Mouse (Mus musculus) embryo, embryonic 11 days (tissue): Measurements from ENCODE around the gene Rnpep.
A peak's percentile ranks its signal among the peaks of the same experiment; 100 is the strongest.
"Not testable (repeated sequence)": the region's sequence is repeated elsewhere in the genome, so short reads cannot be mapped to it uniquely, and the experiment has no call there.

ENCODE experiments used
- DNase-seq: peaks from one replicate; pipeline ENCODE4 v3.0.0-alpha.2; 2015

Rnpep gene

DNA sequence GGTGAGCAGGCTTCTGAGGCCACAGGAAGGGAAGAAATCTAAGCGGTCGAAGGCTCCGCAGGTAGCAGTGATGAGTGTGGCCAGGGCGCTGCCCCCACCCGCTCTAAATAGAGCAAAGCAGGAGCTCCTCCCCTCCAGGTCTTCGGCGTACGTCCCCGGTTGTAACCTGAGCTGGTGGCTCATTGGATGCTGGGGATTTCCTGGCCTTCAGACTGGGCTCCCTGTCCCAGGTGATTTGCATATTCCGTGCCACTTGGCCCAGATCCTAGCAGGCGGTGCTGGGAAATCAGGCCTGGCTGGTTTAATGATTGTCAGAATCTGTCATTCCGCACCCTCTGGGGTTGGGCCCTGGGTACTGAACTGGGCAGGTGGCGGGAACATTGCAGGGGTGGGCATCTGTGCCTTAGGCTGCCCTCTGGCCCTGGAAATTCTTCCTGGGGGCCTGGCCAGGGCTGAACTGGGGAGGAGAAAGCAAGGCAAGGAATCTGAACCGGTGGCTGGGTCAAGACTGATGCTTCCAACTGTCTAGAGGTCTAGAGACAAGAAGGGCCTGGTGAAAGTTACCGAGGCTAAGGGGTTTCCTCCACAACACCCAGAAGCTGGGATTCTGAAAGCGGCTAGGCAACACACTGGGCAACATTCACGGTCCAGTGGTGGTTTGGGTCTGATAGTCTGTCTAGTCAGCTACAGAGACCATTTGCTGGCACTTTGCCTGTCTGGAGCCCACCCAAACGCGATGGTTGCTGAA lies 25.3 kb downstream of the Rnpep start, which contains the start of gene Elf3:
Gene Elf3 (minus strand): TSS at position 189 of the 748 bp plus-strand sequence.
- DNase-seq = peak; percentile 82

DNA sequence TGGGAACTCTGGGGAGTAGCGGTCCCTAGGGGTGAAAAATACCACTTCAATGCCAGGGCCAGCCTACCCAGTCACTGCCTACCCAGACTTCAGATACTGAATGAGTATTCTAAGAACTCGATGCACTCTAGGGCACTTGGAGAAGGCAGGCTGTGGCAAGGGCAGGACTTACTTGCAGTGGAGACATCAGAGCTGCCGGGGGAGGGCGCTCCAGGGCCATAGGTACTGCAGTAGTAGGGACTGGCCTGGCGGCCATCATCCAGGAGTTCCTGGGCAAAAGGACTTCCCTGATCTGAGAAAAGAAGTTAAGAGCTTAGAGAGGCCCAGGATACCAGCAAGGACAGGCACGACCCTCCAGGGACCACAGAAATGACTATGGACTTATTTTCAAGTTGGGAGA lies 27.6 kb downstream of the Rnpep start:
- no peak for DNase-seq

DNA sequence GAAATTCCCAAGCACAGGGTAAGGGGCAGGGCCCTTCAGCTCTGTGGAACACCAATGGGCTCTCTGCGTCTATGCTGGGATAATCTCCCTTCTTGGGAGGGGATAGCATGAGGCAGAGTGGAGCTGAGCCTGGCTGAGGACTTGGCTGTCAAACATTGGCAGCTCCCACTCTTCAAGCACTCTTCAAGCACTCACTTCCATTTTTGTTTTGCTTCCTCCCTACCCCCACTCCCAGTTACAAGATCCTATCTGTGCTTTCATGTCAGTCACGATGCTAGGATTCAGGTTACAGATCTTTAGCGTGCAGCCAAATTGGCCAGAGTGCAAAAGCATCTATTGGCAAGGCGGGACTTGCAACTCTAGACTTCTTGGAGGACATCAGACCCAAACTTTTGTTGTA lies 31.0 kb downstream of the Rnpep start:
- peak; percentile 17 for DNase-seq

DNA sequence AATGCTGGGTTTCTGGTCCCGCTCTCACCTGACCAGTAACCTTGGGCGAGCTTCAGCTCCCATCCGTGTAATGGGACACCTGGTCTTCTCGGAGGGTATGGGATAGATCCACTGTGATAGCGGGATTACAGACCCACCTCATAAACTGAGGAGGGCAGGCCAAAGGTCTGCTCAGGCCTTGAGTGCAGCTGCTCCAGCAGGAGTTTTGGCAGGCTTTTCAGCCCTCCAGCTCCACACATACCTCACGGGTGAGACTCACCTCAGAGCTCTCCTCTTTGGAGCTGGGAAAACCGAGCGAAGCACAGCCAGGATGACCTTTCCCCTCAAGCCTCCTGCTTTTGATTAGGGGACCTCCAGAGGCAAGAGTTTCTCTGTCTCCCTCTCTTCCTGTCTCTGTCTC lies 32.5 kb downstream of the Rnpep start:
- DNase-seq = no peak

DNA sequence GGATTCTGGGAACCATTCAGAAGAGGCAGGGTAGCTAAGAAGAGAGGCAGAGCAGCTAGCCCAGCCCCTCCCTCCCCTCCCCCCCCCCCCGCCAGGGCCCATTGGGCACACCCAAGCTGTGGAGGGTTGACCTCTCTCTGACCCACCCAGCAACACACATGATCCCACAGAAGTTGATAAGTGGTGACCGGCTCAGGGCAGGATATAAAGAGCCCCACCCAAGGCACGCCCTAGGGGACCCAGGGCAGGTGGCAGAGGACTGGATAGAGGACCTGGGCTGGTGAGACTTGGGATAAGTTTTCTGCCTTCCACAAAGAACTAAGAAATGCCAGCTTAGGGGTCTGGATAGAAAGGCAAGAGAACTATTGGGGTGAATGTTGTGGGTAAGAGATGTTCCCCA lies 33.2 kb downstream of the Rnpep start:
- no peak for DNase-seq

DNA sequence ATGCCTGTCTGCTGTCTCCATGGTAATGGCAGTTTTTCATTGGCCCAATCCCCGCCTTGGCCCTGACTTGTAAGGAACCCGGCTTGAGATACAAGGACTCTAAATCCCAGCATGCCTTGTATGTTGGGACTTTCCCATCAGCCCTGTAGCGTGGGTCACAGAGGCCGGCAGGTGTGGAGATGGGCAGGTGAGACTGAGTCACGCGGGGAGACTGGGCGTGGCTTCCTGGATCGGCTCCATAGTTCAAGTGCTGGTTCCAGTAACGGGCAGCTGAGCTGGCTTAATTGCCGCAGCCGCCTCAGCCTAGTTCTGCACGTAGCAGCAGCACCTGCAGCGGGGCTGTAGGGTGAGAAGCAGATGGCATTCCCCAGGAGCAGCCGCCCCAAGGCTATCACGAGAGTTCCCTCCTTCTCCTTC lies 35.4 kb downstream of the Rnpep start:
- DNase-seq = peak; percentile 43

DNA sequence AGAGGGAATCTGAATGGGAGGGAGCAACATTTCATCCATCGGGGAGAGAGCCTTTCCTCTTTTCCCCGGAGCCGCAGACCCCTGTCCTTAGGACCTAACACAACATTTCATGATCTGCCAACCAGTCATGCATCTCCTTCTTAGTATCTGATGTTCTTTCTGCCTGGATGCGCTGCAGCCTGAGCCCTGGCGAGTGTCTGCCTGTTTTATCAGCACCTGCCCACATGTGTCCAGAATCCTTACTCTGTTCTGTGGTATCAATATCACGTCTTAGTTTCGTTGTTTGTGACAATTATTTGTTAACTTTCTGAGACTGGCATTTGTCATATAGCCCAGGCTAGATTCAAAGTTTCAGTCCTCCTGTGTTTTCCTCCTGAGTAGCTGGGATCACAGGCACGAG lies 39.9 kb downstream of the Rnpep start:
- no peak for DNase-seq

DNA sequence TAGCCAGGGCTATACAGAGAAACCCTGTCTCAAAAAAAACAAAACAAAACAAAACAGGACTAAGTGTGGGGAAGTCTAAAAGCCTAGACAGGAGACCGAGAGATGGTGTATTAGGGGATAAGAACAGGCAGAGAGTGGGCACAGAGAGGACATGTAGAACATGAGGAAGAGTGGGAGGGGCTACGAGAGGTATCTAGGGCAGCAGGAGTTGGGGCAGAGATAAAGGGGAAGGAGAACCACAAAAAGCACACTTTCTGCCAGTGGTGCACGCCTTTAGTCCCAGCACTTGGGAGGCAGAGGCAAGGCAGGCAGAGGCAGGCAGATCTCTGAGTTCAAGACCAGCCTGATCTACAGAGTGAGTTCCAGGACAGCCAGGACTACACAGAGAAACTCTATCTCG lies 43.7 kb downstream of the Rnpep start:
- not testable (repeated sequence) for DNase-seq

DNA sequence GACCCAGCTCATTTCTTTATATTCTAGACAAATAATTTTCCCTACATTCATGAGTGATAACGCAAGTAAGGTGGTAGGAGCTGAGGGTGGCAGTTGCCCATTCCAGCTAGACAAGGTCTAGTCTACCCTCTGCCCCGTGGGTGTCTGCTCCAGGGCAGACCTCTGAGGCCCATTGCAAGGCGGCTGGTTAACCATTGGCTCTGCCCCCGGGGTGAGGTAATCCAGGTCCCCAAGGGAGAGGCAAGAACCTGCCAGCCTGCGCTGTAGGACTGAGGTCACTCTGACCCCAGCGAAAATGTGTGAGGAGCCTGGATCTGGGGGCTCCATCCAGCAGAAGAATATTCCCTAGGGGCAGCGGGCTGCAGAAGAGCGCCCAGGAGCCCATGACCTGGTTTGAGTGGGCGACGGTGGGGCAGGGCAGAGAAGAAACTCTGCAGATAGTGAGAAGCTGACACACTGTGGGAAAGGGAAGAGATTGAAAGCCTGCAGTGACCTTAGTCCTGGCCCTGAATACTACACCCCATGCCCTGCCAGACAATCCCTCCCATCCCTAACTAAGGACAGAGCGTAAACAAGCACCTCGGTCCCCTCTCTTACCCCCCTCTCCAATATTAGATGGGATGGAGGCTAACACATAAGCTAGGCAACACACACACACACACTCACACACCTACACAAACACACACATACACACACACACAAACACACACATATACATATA lies 46.6 kb downstream of the Rnpep start:
- no peak for DNase-seq

DNA sequence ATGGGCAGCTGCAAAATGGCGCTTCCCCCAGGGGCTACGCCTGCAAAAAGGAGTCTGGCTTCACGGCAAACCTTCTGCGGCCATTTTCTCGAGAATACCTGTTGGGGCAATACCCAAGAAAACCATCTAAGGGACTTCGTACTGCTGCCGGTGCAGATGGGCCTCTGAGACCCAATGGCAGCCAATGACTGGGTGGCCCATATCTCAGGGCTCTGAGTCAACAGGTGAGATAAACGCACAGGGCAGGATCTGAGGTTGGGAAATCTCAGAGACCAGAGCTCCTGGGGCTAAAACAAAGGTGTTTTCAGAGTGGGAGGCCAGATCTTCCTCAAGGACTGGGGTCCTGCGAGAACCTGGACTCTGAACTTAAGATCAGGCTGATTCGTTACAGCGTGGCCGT lies 49.1 kb downstream of the Rnpep start:
- DNase-seq = no peak

DNA sequence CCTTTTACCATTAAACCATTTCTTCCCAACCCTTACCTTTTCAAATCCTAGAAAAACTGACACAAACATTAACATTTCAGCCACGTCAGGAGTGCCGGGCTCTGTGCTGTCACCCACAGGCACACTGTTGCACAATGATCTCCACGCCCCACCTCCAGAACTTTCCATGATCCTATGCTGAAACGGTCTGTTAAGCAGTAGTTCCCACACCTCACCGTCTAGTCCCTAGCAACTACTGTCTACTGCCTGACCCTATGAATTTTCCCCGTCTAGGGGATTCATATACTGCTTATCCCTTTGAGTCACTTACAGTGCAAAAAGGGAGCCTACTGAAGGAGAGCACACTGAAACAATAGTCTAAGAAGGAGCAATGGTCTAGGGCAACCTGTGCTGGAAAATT lies 49.9 kb downstream of the Rnpep start:
- no peak for DNase-seq

DNA sequence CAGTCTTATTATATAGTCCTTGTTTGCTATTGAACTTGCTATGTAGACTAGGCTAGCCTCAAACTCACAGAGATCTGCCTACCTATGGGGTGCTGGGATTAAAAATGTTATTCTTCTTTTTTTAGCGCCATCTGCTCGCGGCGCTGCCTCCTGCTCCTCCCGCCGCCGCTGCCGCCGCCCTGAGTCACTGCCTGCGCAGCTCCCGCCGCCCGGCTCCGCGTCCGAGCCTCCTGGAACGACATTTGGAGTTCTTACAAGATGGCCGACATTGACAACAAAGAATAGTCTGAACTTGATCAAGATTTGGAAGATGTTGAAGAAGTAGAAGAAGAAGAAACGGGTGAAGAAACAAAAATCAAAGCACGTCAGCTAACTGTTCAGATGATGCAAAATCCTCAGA lies 52.0 kb downstream of the Rnpep start:
- not testable (repeated sequence) for DNase-seq

DNA sequence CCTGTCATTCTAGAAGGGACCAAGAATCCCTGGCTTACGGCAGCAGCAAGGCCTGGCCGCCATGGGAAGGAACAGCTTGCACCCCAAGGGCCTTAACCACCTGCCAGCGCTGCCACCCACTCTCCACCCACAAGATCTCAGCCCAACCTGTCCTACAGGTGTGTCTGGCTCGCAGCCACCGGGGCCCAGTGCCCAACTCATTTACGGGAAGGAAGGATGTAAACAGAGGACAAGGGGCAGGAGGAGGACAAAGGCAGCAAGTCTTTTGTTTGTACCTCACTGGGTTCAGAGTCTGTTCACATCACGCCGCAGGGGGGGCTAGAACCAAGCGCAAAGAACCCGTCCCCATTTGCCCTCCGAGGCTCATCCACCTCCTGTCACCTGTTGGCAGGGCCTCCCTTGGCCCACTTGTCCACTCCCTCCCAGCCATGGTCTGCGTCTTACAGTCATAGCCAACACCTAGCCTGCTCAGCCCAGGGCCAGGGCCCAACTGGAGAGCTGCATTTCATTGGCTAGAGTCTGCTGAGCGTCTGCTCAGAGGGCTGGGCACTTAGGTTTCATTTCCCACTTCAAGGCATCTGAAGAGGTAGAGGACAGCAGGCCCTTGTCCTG lies 56.4 kb downstream of the Rnpep start:
- DNase-seq = no peak

DNA sequence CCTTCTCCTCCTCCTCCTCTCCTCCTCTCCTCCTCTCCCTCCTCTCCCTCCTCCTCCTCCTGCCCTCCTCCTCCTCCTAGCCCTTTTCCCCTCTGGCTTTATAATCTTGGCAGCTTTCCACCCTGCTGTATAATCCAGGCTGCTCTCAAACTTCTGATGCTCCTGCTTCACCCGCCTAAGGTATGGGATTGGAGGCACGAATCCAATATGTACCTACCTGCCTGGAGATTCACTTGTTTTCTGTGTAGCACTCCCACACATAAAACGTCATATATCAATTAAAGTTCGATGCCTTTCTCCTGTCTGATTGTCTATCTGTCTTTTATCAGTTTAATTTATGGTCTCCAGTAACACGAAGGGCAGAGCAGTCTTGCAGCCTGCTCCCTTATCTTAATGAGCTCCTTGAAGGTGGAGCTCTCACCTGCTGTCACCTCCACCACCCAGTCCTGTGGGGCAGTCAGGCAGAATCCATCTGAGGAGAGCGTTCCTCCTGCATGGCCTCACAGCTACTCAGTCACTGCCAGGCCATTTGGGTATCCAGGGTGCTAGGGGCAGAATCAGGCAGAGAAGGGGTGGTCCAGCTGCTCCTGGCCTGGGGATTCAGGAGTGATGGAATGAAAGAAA lies 58.8 kb downstream of the Rnpep start:
- DNase-seq = no peak

DNA sequence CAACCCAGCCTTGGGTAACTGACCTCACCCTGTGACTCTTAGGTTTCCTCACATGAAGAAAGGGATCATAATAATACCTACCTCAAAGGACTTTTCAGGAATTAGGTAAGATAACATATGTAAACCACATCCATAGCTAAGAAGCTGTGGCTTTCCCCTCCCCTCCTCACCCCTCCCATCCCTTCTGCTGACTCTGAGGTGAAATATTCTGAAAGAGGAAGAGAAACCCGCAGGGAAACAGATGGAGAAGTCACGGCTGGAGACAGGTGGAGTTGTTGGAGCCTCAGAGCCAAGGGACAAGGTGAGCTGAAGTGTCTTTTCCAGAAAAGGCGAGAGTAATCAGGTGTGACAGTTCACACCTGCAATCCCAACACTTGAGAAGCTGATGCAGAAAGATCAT lies 59.7 kb downstream of the Rnpep start:
- no peak for DNase-seq

DNA sequence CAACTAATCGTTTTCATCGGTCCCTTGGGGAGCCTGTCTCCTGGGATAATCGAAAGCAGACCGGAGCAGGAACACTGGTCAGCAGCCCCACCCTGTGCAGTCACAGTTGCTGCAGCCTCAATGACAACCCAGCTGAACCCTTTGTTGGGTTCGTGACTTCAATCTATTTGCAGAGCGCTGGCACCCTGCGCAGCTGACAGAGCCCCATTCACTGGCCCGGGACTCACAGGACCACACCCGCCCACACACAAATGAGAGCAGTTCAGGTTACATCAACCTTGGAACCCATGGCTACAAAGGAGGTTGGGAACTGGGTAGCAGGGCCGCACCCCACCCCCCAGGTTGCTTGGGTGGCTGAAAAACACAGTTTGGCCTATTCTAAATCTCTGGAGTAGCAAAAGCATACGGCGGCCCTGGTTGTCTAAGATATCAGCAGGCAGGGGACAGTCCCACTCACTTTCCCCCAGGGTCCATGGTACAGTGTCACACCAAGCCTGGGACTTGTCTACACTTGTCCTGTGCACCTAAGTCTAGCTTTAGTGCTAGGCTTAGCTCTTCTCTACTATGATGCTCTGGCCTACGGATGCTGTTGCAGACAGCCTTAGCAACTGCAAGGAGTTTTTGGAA lies 66.2 kb downstream of the Rnpep start:
- DNase-seq = no peak

DNA sequence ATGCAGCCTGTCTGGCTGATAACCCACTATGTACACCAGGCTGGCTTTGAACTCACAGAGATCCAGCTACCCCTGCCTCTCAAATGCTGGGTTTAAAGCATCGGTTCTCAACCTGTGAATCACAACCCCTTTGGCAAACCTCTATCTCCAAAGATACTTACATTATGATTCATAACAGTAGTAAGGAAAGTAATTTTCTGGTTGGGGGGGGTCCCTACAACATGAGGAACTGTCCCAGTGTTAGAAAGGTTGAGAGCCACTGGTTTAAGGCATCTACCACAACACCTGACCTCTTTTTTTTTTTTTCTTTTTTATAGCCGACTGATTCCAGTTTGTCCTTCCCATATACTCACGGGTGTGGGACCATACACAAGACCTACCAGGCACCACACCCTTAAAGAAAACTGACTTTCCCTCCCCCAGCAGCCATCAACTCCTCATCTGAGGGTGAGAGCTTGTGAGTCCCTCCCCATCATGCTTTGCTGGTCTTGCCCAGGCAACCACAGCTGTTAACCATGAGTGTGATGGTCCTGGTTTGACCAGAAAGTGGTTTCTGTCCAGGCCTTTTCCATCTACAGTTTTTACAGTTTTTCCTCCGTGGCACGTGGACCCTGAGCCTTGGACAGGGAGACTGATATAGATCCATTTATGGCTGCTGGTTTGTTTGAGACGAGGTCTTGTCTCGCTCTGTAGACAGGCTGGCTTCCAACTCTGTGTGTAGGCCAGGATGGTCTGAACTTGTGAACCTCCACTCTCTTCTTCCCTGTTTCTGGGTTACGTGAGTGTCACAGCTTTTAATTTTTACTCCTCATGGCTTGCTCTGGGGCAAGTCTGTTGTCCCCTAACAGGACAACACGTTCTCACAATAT lies 69.9 kb downstream of the Rnpep start:
- no peak for DNase-seq
